ENCODE assay signal across 11 mouse cellular contexts in the genomic region with DNA sequence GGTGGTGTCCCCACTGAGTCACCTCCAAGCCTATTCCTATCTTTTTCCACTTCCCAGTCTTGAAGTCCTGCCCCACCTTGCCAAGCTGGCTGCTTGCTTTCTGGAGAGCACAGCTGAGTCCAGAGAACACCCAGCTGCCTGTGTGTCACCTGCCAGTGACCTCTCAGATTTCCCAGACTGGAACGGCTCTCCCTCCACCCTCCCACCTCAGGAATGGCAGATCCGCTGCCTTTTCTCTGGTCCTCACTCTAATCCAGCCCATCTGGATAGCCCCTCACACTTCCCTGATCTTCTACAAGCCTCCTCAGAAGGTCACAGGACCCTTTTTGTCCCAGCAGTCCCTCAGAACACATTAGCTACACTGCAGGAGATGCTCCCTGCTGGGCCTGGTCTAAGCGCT.
DNase-seq lines count a peak whose midpoint lies in the region; ATAC-seq lines count a peak whose summit lies in the region.
"Had no signal": no experiment of that assay in that cellular context is flagged by ENCODE, and none has a peak within 500 bp of the region (broad histone marks: within the 10 kb centered on the region; RNA-seq: fewer than 3 reads in every experiment).

No protein-coding gene starts in this region.

- no peaks in the 10 kb centered on the region for H3K36me3 ChIP-seq in hindbrain, embryonic 13.5 days
- H3K36me3 ChIP-seq in hindbrain, embryonic 11.5 days (ENCODE audit: control insufficient read depth, insufficient read depth, low read length): no peaks in the 10 kb centered on the region
- no peaks in the 10 kb centered on the region for H3K36me3 ChIP-seq in forebrain, embryonic 15.5 days
- H3K36me3 ChIP-seq: heart, embryonic 12.5 days; midbrain, embryonic 13.5 days had no signal

- WGBS in hindbrain, embryonic 13.5 days: 1% methylated on average over 3 of the region's 3 CpGs
- 4% methylated on average over 3 of the region's 3 CpGs for WGBS in hindbrain, embryonic 11.5 days
- 11% methylated on average over 3 of the region's 3 CpGs for WGBS in forebrain, embryonic 15.5 days

- 0 out of 2 replicates have a peak overlapping the region, but pooled peaks have one; percentile 46 for H3K9ac ChIP-seq in hindbrain, embryonic 13.5 days
- H3K9ac ChIP-seq in hindbrain, embryonic 11.5 days (ENCODE audit: low read depth, low read length): no peak overlapping the region
- H3K9ac ChIP-seq in forebrain, embryonic 15.5 days (replicated peaks): no peak overlapping the region
- H3K9ac ChIP-seq: heart, embryonic 12.5 days; midbrain, embryonic 13.5 days had no signal

- H3K27ac ChIP-seq in hindbrain, embryonic 13.5 days: no peak overlapping the region
- H3K27ac ChIP-seq in hindbrain, embryonic 11.5 days (ENCODE audit: low read depth, low read length): no peak overlapping the region
- peak overlapping the region; percentile 81 for H3K27ac ChIP-seq in forebrain, embryonic 15.5 days (replicated peaks)
- H3K27ac ChIP-seq: midbrain, embryonic 13.5 days had no signal

- 0 out of 2 replicates have a peak, but pooled peaks cover 6% of the 10 kb centered on the region for H3K27me3 ChIP-seq in hindbrain, embryonic 13.5 days
- no peaks in the 10 kb centered on the region for H3K27me3 ChIP-seq in hindbrain, embryonic 11.5 days (ENCODE audit: control insufficient read depth, insufficient read depth, low read length)
- H3K27me3 ChIP-seq in forebrain, embryonic 15.5 days: no peaks in the 10 kb centered on the region
- H3K27me3 ChIP-seq: midbrain, embryonic 13.5 days had no signal

- no peaks in the 10 kb centered on the region for H3K9me3 ChIP-seq in hindbrain, embryonic 13.5 days
- no peaks in the 10 kb centered on the region for H3K9me3 ChIP-seq in hindbrain, embryonic 11.5 days (ENCODE audit: control insufficient read depth, low read length)
- no peaks in the 10 kb centered on the region for H3K9me3 ChIP-seq in forebrain, embryonic 15.5 days
- H3K9me3 ChIP-seq: midbrain, embryonic 13.5 days had no signal

- H3K4me1 ChIP-seq in hindbrain, embryonic 13.5 days (replicated peaks): peaks cover 29% of the 10 kb centered on the region
- H3K4me1 ChIP-seq in hindbrain, embryonic 11.5 days (replicated peaks; ENCODE audit: control insufficient read depth, insufficient read depth, low read length): no peaks in the 10 kb centered on the region
- H3K4me1 ChIP-seq in forebrain, embryonic 15.5 days: peaks cover 51% of the 10 kb centered on the region

- no peak overlapping the region for H3K4me3 ChIP-seq in hindbrain, embryonic 13.5 days
- no peak overlapping the region for H3K4me3 ChIP-seq in hindbrain, embryonic 11.5 days (ENCODE audit: low read depth, low read length)
- no peak overlapping the region for H3K4me3 ChIP-seq in forebrain, embryonic 15.5 days
- H3K4me3 ChIP-seq: heart, embryonic 12.5 days; midbrain, embryonic 13.5 days had no signal

- no peak overlapping the region for H3K4me2 ChIP-seq in hindbrain, embryonic 13.5 days
- no peak overlapping the region for H3K4me2 ChIP-seq in hindbrain, embryonic 11.5 days (replicated peaks; ENCODE audit: low read depth, low read length)
- H3K4me2 ChIP-seq in forebrain, embryonic 15.5 days (replicated peaks): no peak overlapping the region
- H3K4me2 ChIP-seq: heart, embryonic 12.5 days; midbrain, embryonic 13.5 days had no signal

- DNase-seq in hindbrain, embryonic 11.5 days (ENCODE audit: low spot score): no peak
- peak; percentile 81 for DNase-seq in R1 (ENCODE audit: low read depth, low spot score)
- DNase-seq in lung, postnatal 25 days (ENCODE audit: low spot score): peak; percentile 23
- no peak for DNase-seq in cerebellum, adult 18-20 months
- no peak for DNase-seq in spleen, adult 18-20 months
- DNase-seq: thymus, postnatal 4 days had no signal

- no peak for ATAC-seq in hindbrain, embryonic 13.5 days (ENCODE audit: low FRiP score)
- no peak for ATAC-seq in hindbrain, embryonic 11.5 days (ENCODE audit: low FRiP score)
- ATAC-seq in forebrain, embryonic 15.5 days (replicated peaks): no peak
- no peak for ATAC-seq in erythroid progenitor cell, adult 5-6 weeks (replicated peaks; ENCODE audit: low FRiP score, poor library complexity, severe bottlenecking)
- ATAC-seq: midbrain, embryonic 13.5 days had no signal

Comparison
In these comparisons a context has a peak if more than half of its experiments do, and no peak if none do; other contexts are left out.
1. DNase-seq: peak in R1 (single experiment) and lung, postnatal 25 days (single experiment); none in hindbrain, embryonic 11.5 days (single experiment), cerebellum, adult 18-20 months (0 of 2) and spleen, adult 18-20 months (0 of 2).